Mouse (Mus musculus): Measurements from ENCODE around the gene Pcna. TPM values are rescaled to one million over a fixed set of nuclear protein-coding genes. Genes with fewer than 3 reads are reported as not detected.
"Not testable (repeated sequence)": the region's sequence is repeated elsewhere in the genome, so short reads cannot be mapped to it uniquely, and the experiment has no call there.

The Pcna gene
- polyA plus RNA-seq (2015; fragmentation: Nextera tagmentation; extraction: Ambion mirVana): 284 and 298 TPM in 2 replicates

GRCm38 (mm10) chr2:132252542-132253528, at the start of gene Pcna:
Gene Pcna, minus strand, starts transcription at chr2:132253314.
- Histone ChIP-seq H3K4me1 (peaks cover 34% of the 10 kb centered on the region), H3K4me3 (peak within 1 kb of the TSS; percentile 58), H3K27me3 (no peaks in the 10 kb centered on the region), H3K9me3 (no peaks in the 10 kb centered on the region), H3K9ac (peak within 1 kb of the TSS; percentile 54), H3K36me3 (peaks cover 27% of the 10 kb centered on the region), H3K4me2 (peak within 1 kb of the TSS; percentile 56), H3K27ac (peak within 1 kb of the TSS; percentile 76)
- WGBS: 0% methylated on average over 79 of the region's 79 CpGs
- ATAC-seq (ENCODE audit: borderline replicate concordance, extremely low read depth, low FRiP score, low TSS enrichment): peak; percentile 100

- ATAC-seq (ENCODE audit: borderline replicate concordance, extremely low read depth, low FRiP score, low TSS enrichment): no peak
- no peaks in the 10 kb centered on the region for H3K27me3 ChIP-seq
- 93% methylated on average over 4 of the region's 4 CpGs for WGBS
- no peak overlapping the region for H3K4me3 ChIP-seq
- no peak overlapping the region for H3K4me2 ChIP-seq
- H3K4me1 ChIP-seq: no peaks in the 10 kb centered on the region
- no peak overlapping the region for H3K27ac ChIP-seq
- H3K36me3 ChIP-seq: peaks cover 49% of the 10 kb centered on the region
- no peak overlapping the region for H3K9ac ChIP-seq
- no peaks in the 10 kb centered on the region for H3K9me3 ChIP-seq
Measured at GRCm38 (mm10) chr2:132301436-132301835, 48.3 kb upstream of the Pcna start.

- H3K9me3 ChIP-seq: no peaks in the 10 kb centered on the region
- H3K4me3 ChIP-seq: no peak overlapping the region
- no peaks in the 10 kb centered on the region for H3K4me1 ChIP-seq
- H3K27ac ChIP-seq: no peak overlapping the region
- WGBS: 78% methylated on average over 4 of the region's 4 CpGs
- no peak for ATAC-seq (ENCODE audit: borderline replicate concordance, extremely low read depth, low FRiP score, low TSS enrichment)
- H3K27me3 ChIP-seq: no peaks in the 10 kb centered on the region
- no peak overlapping the region for H3K9ac ChIP-seq
- H3K4me2 ChIP-seq: no peak overlapping the region
- H3K36me3 ChIP-seq: peaks cover 46% of the 10 kb centered on the region
Measured at GRCm38 (mm10) chr2:132298250-132298649, 45.1 kb upstream of the Pcna start.

- peaks cover 16% of the 10 kb centered on the region; the same call in 1 of the 2 replicates for H3K36me3 ChIP-seq
- no peak for ATAC-seq (ENCODE audit: borderline replicate concordance, extremely low read depth, low FRiP score, low TSS enrichment)
Measured at GRCm38 (mm10) chr2:132293694-132294450, 40.8 kb upstream of the Pcna start.

GRCm38 (mm10) chr2:132292083-132292482, 39.0 kb upstream of the Pcna start:
- Histone ChIP-seq H3K9ac (no peak overlapping the region), H3K27me3 (no peaks in the 10 kb centered on the region), H3K36me3 (peaks cover 9% of the 10 kb centered on the region; the same call in 1 of the 2 replicates), H3K4me1 (0 out of 2 replicates have a peak, but pooled peaks cover 15% of the 10 kb centered on the region), H3K27ac (no peak overlapping the region), H3K9me3 (no peaks in the 10 kb centered on the region), H3K4me3 (no peak overlapping the region), H3K4me2 (no peak overlapping the region)
- 27% methylated on average over 4 of the region's 4 CpGs for WGBS
- no peak for ATAC-seq (ENCODE audit: borderline replicate concordance, extremely low read depth, low FRiP score, low TSS enrichment)

More at GRCm38 (mm10) chr2:132293694-132294450, 40.8 kb upstream of the Pcna start:
- WGBS: 90% methylated on average over 10 of the region's 10 CpGs
- no peak overlapping the region for H3K27ac ChIP-seq
- no peak overlapping the region for H3K4me2 ChIP-seq
- no peak overlapping the region for H3K4me3 ChIP-seq
- H3K9me3 ChIP-seq: no peaks in the 10 kb centered on the region
- H3K27me3 ChIP-seq: no peaks in the 10 kb centered on the region
- 0 out of 2 replicates have a peak, but pooled peaks cover 15% of the 10 kb centered on the region for H3K4me1 ChIP-seq
- H3K9ac ChIP-seq: no peak overlapping the region

GRCm38 (mm10) chr2:132291265-132291664, 38.2 kb upstream of the Pcna start:
- Histone ChIP-seq H3K27ac (0 out of 2 replicates have a peak overlapping the region, but pooled peaks have one; percentile 24), H3K4me2 (no peak overlapping the region), H3K9me3 (no peaks in the 10 kb centered on the region), H3K4me1 (0 out of 2 replicates have a peak, but pooled peaks cover 16% of the 10 kb centered on the region), H3K36me3 (peaks cover 9% of the 10 kb centered on the region; the same call in 1 of the 2 replicates), H3K27me3 (no peaks in the 10 kb centered on the region), H3K9ac (no peak overlapping the region), H3K4me3 (no peak overlapping the region)
- ATAC-seq (ENCODE audit: borderline replicate concordance, extremely low read depth, low FRiP score, low TSS enrichment): no peak; the same call in 1 of the 2 replicates
- WGBS: 64% methylated on average over 3 of the region's 3 CpGs

- Histone ChIP-seq H3K36me3 (peaks cover 9% of the 10 kb centered on the region; the same call in 1 of the 2 replicates), H3K9ac (no peak overlapping the region), H3K4me2 (no peak overlapping the region), H3K4me1 (0 out of 2 replicates have a peak, but pooled peaks cover 17% of the 10 kb centered on the region), H3K27ac (0 out of 2 replicates have a peak overlapping the region, but pooled peaks have one; percentile 24), H3K4me3 (no peak overlapping the region), H3K9me3 (no peaks in the 10 kb centered on the region), H3K27me3 (no peaks in the 10 kb centered on the region)
- 68% methylated on average over 6 of the region's 6 CpGs for WGBS
- no peak for ATAC-seq (ENCODE audit: borderline replicate concordance, extremely low read depth, low FRiP score, low TSS enrichment)
Measured at GRCm38 (mm10) chr2:132290808-132291207, 37.7 kb upstream of the Pcna start.

- 61% methylated on average over 5 of the region's 7 CpGs for WGBS
Measured at GRCm38 (mm10) chr2:132289213-132289612, 36.1 kb upstream of the Pcna start.

GRCm38 (mm10) chr2:132286376-132287076, 33.4 kb upstream of the Pcna start:
- H3K36me3 ChIP-seq: no peaks in the 10 kb centered on the region
- no peak overlapping the region for H3K9ac ChIP-seq
- H3K4me2 ChIP-seq: no peak overlapping the region
- H3K27me3 ChIP-seq: no peaks in the 10 kb centered on the region
- H3K9me3 ChIP-seq: no peaks in the 10 kb centered on the region
- H3K27ac ChIP-seq: no peak overlapping the region
- H3K4me3 ChIP-seq: no peak overlapping the region
- peaks cover 50% of the 10 kb centered on the region for H3K4me1 ChIP-seq
- no peak for ATAC-seq (ENCODE audit: borderline replicate concordance, extremely low read depth, low FRiP score, low TSS enrichment)
- 81% methylated on average over 9 of the region's 9 CpGs for WGBS

More at GRCm38 (mm10) chr2:132289213-132289612, 36.1 kb upstream of the Pcna start:
- not testable (repeated sequence) for H3K27me3 ChIP-seq; H3K4me3 ChIP-seq; H3K27ac ChIP-seq; H3K4me2 ChIP-seq; H3K9me3 ChIP-seq; ATAC-seq (ENCODE audit: borderline replicate concordance, extremely low read depth, low FRiP score, low TSS enrichment); H3K9ac ChIP-seq; H3K36me3 ChIP-seq
- H3K4me1 ChIP-seq: peaks cover 31% of the 10 kb centered on the region

GRCm38 (mm10) chr2:132285722-132286121, 32.6 kb upstream of the Pcna start:
- not testable (repeated sequence) for H3K36me3 ChIP-seq; ATAC-seq (ENCODE audit: borderline replicate concordance, extremely low read depth, low FRiP score, low TSS enrichment); H3K4me2 ChIP-seq; H3K4me3 ChIP-seq; H3K9ac ChIP-seq; H3K9me3 ChIP-seq; H3K27me3 ChIP-seq
- 89% methylated on average over 5 of the region's 5 CpGs for WGBS
- peak overlapping the region; percentile 80 for H3K27ac ChIP-seq
- peaks cover 45% of the 10 kb centered on the region for H3K4me1 ChIP-seq
